10 mouse cellular contexts compared by ENCODE assay signal in genomic region chr3:87154398-87155287, GRCm38 (mm10). TPM values are rescaled to one million over a fixed set of nuclear protein-coding genes. Genes with fewer than 3 reads are reported as not detected.
DNase-seq lines count a peak whose midpoint lies in the region; ATAC-seq lines count a peak whose summit lies in the region.
"Had no signal": no experiment of that assay in that cellular context is flagged by ENCODE, and none has a peak within 500 bp of the region (broad histone marks: within the 10 kb centered on the region; RNA-seq: fewer than 3 reads in every experiment).

No protein-coding gene starts in this region.

- no peaks in the 10 kb centered on the region for H3K36me3 ChIP-seq in kidney, embryonic 15.5 days
- no peaks in the 10 kb centered on the region for H3K36me3 ChIP-seq in embryonic facial prominence, embryonic 13.5 days
- H3K36me3 ChIP-seq in hindbrain, embryonic 14.5 days (replicated peaks; ENCODE audit: control insufficient read depth, insufficient read depth) = no peaks in the 10 kb centered on the region
- no peaks in the 10 kb centered on the region for H3K36me3 ChIP-seq in neural tube, embryonic 13.5 days
- H3K36me3 ChIP-seq: G1E had no signal

- H3K4me2 ChIP-seq in kidney, embryonic 15.5 days = no peak overlapping the region
- H3K4me2 ChIP-seq in embryonic facial prominence, embryonic 13.5 days = no peak overlapping the region
- 0 out of 2 replicates have a peak overlapping the region, but pooled peaks have one; percentile 1 for H3K4me2 ChIP-seq in hindbrain, embryonic 14.5 days (replicated peaks)
- no peak overlapping the region for H3K4me2 ChIP-seq in neural tube, embryonic 13.5 days

- H3K27me3 ChIP-seq in kidney, embryonic 15.5 days = no peaks in the 10 kb centered on the region
- H3K27me3 ChIP-seq in embryonic facial prominence, embryonic 13.5 days = no peaks in the 10 kb centered on the region
- H3K27me3 ChIP-seq in hindbrain, embryonic 14.5 days (ENCODE audit: control insufficient read depth, insufficient read depth, low read length) = no peaks in the 10 kb centered on the region
- no peaks in the 10 kb centered on the region for H3K27me3 ChIP-seq in neural tube, embryonic 13.5 days

- 39% methylated on average over 15 of the region's 15 CpGs for WGBS in kidney, embryonic 15.5 days
- WGBS in embryonic facial prominence, embryonic 13.5 days = 33% methylated on average over 15 of the region's 15 CpGs
- 21% methylated on average over 15 of the region's 15 CpGs for WGBS in hindbrain, embryonic 14.5 days
- WGBS in neural tube, embryonic 13.5 days = 28% methylated on average over 15 of the region's 15 CpGs

- peaks cover 93% of the 10 kb centered on the region for H3K4me1 ChIP-seq in kidney, embryonic 15.5 days
- peaks cover 94% of the 10 kb centered on the region for H3K4me1 ChIP-seq in embryonic facial prominence, embryonic 13.5 days
- peaks cover 81% of the 10 kb centered on the region for H3K4me1 ChIP-seq in hindbrain, embryonic 14.5 days (replicated peaks; ENCODE audit: control insufficient read depth, insufficient read depth, low read length)
- peaks cover 91% of the 10 kb centered on the region for H3K4me1 ChIP-seq in neural tube, embryonic 13.5 days (replicated peaks)

- H3K4me3 ChIP-seq in kidney, embryonic 15.5 days (replicated peaks) = no peak overlapping the region
- H3K4me3 ChIP-seq in embryonic facial prominence, embryonic 13.5 days = no peak overlapping the region
- no peak overlapping the region for H3K4me3 ChIP-seq in hindbrain, embryonic 14.5 days (replicated peaks; ENCODE audit: low read length)
- H3K4me3 ChIP-seq in neural tube, embryonic 13.5 days = no peak overlapping the region

- no peaks in the 10 kb centered on the region for H3K9me3 ChIP-seq in kidney, embryonic 15.5 days (replicated peaks)
- no peaks in the 10 kb centered on the region for H3K9me3 ChIP-seq in embryonic facial prominence, embryonic 13.5 days
- no peaks in the 10 kb centered on the region for H3K9me3 ChIP-seq in hindbrain, embryonic 14.5 days (ENCODE audit: control insufficient read depth, low read length)
- no peaks in the 10 kb centered on the region for H3K9me3 ChIP-seq in neural tube, embryonic 13.5 days
- H3K9me3 ChIP-seq: G1E had no signal

- peak overlapping the region; percentile 78 for H3K27ac ChIP-seq in kidney, embryonic 15.5 days
- H3K27ac ChIP-seq in embryonic facial prominence, embryonic 13.5 days = peak overlapping the region; percentile 41
- H3K27ac ChIP-seq in hindbrain, embryonic 14.5 days = peak overlapping the region; percentile 74
- peak overlapping the region; percentile 59 for H3K27ac ChIP-seq in neural tube, embryonic 13.5 days (replicated peaks)

- no peak overlapping the region for H3K9ac ChIP-seq in kidney, embryonic 15.5 days
- no peak overlapping the region for H3K9ac ChIP-seq in embryonic facial prominence, embryonic 13.5 days
- H3K9ac ChIP-seq in hindbrain, embryonic 14.5 days = no peak overlapping the region
- H3K9ac ChIP-seq in neural tube, embryonic 13.5 days = no peak overlapping the region

- DNase-seq in kidney, adult 11 months = no peak
- DNase-seq in hindbrain, embryonic 14.5 days (ENCODE audit: low spot score) = peak; percentile 63
- DNase-seq in left cerebral cortex, adult 9 months (ENCODE audit: low spot score in 2 of 2) = no peak
- DNase-seq: spleen, adult 18-20 months had no signal

- 0 out of 2 replicates have a peak, but pooled peaks have one; percentile 50 for ATAC-seq in kidney, embryonic 15.5 days (replicated peaks; ENCODE audit: low FRiP score)
- ATAC-seq in embryonic facial prominence, embryonic 13.5 days (ENCODE audit: insufficient number of reproducible peaks, insufficient read depth, low FRiP score, low TSS enrichment, low read depth) = no peak
- ATAC-seq in hindbrain, embryonic 14.5 days (ENCODE audit: low FRiP score) = no peak
- no peak for ATAC-seq in neural tube, embryonic 13.5 days (ENCODE audit: low read depth)
- ATAC-seq in erythroblast, adult 5-6 weeks (replicated peaks; ENCODE audit: low FRiP score, poor library complexity, severe bottlenecking) = no peak

RNA-seq across cellular contexts. Expression of gene Kirrel, which starts 19.9 kb away (rescaled TPM):
- polyA plus RNA-seq in kidney, embryonic 15.5 days (2015; fragmentation: Nextera tagmentation; extraction: Ambion mirVana) = 17.2 and 18.5 TPM in 2 replicates
- 20.4 and 21.9 TPM in 2 replicates for polyA plus RNA-seq in embryonic facial prominence, embryonic 13.5 days (2015; fragmentation: Nextera tagmentation; extraction: Ambion mirVana)
- 3.8 and 4.1 TPM in 2 replicates for polyA plus RNA-seq in hindbrain, embryonic 14.5 days (2014; fragmentation: Nextera tagmentation; extraction: Ambion mirVana)
- polyA plus RNA-seq in neural tube, embryonic 13.5 days (2015; fragmentation: Nextera tagmentation; extraction: Ambion mirVana) = 9.8 and 10.4 TPM in 2 replicates
- total RNA-seq in erythroblast, adult 5-6 weeks (2015; ENCODE audit: low replicate concordance) = not detected in 2 replicates
- total RNA-seq in erythroblast, adult 5-6 weeks (2017; ENCODE audit: low replicate concordance) = not detected in 2 replicates
- total RNA-seq: megakaryocyte progenitor cell, adult 5-6 weeks had no signal
- polyA plus RNA-seq: G1E had no signal
